Mouse (Mus musculus): Measurements from ENCODE around the gene Smok3b. TPM values are rescaled to one million over a fixed set of nuclear protein-coding genes. Genes with fewer than 3 reads are reported as not detected.
A peak's percentile ranks its signal among the peaks of the same experiment; 100 is the strongest.

Gene Smok3b
- total and polyA plus RNA-seq, 2 experiments from 2014 or later, result not detected

- peak; percentile 25; the same call in 1 of the 2 replicates for ATAC-seq (ENCODE audit: insufficient read depth, low read depth)
Measured at GRCm38 (mm10) chr5:138085421-138085911, 64.2 kb downstream of the Smok3b start.

GRCm38 (mm10) chr5:138086842-138087241 is 65.6 kb downstream of the Smok3b start:
- H3K27ac ChIP-seq (ENCODE audit: low read depth), result no peak overlapping the region
- no peak for DNase-seq (ENCODE audit: low spot score)
- peaks cover 8% of the 10 kb centered on the region for H3K4me1 ChIP-seq (ENCODE audit: control insufficient read depth, insufficient read depth)
- ATAC-seq (ENCODE audit: insufficient read depth, low read depth), result no peak
- no peak overlapping the region for H3K4me2 ChIP-seq (ENCODE audit: low read depth, low read length)
- peaks cover 5% of the 10 kb centered on the region; the same call in 1 of the 2 replicates for H3K36me3 ChIP-seq (replicated peaks; ENCODE audit: control insufficient read depth, insufficient read depth, low read length)
- H3K9me3 ChIP-seq (replicated peaks; ENCODE audit: control insufficient read depth, low read length), result no peaks in the 10 kb centered on the region
- no peak overlapping the region for H3K4me3 ChIP-seq (ENCODE audit: low read depth, low read length)
- H3K9ac ChIP-seq (replicated peaks; ENCODE audit: low read depth, low read length), result no peak overlapping the region
- no peak for TF ChIP-seq CTCF (IDR thresholded peaks at IDR 0.05; ENCODE audit: low read depth)
- no peak for TF ChIP-seq EP300 (IDR thresholded peaks at IDR 0.05; ENCODE audit: low read depth)
- 72% methylated on average over 3 of the region's 3 CpGs for WGBS
- H3K27me3 ChIP-seq (ENCODE audit: control insufficient read depth, insufficient read depth, low read length), result no peaks in the 10 kb centered on the region

More at GRCm38 (mm10) chr5:138085421-138085911, 64.2 kb downstream of the Smok3b start:
- peak overlapping the region; percentile 83 for H3K27ac ChIP-seq (ENCODE audit: low read depth)
- TF ChIP-seq EP300 (IDR thresholded peaks at IDR 0.05; ENCODE audit: low read depth) (no peak), CTCF (IDR thresholded peaks at IDR 0.05; ENCODE audit: low read depth) (no peak)
- peaks cover 5% of the 10 kb centered on the region; the same call in 1 of the 2 replicates for H3K36me3 ChIP-seq (replicated peaks; ENCODE audit: control insufficient read depth, insufficient read depth, low read length)
- H3K27me3 ChIP-seq (ENCODE audit: control insufficient read depth, insufficient read depth, low read length), result no peaks in the 10 kb centered on the region
- no peaks in the 10 kb centered on the region for H3K9me3 ChIP-seq (replicated peaks; ENCODE audit: control insufficient read depth, low read length)
- under 1% methylated on average over 18 of the region's 18 CpGs for WGBS
- peak overlapping the region; percentile 93 for H3K9ac ChIP-seq (replicated peaks; ENCODE audit: low read depth, low read length)
- H3K4me2 ChIP-seq (ENCODE audit: low read depth, low read length), result peak overlapping the region; percentile 87
- peak; percentile 22 for DNase-seq (ENCODE audit: low spot score)
- H3K4me1 ChIP-seq (ENCODE audit: control insufficient read depth, insufficient read depth), result peaks cover 8% of the 10 kb centered on the region
- H3K4me3 ChIP-seq (ENCODE audit: low read depth, low read length), result peak overlapping the region; percentile 78

GRCm38 (mm10) chr5:138088366-138088765 is 67.1 kb downstream of the Smok3b start:
- H3K4me3 ChIP-seq (ENCODE audit: low read depth, low read length), result no peak overlapping the region
- H3K36me3 ChIP-seq (replicated peaks; ENCODE audit: control insufficient read depth, insufficient read depth, low read length), result peaks cover 11% of the 10 kb centered on the region
- WGBS, result 81% methylated on average over 3 of the region's 3 CpGs
- no peaks in the 10 kb centered on the region for H3K27me3 ChIP-seq (ENCODE audit: control insufficient read depth, insufficient read depth, low read length)
- no peak for DNase-seq (ENCODE audit: low spot score)
- H3K4me1 ChIP-seq (ENCODE audit: control insufficient read depth, insufficient read depth), result peaks cover 8% of the 10 kb centered on the region
- H3K9me3 ChIP-seq (replicated peaks; ENCODE audit: control insufficient read depth, low read length), result no peaks in the 10 kb centered on the region
- no peak for ATAC-seq (ENCODE audit: insufficient read depth, low read depth)
- H3K4me2 ChIP-seq (ENCODE audit: low read depth, low read length), result no peak overlapping the region
- TF ChIP-seq CTCF (IDR thresholded peaks at IDR 0.05; ENCODE audit: low read depth), result no peak
- no peak for TF ChIP-seq EP300 (IDR thresholded peaks at IDR 0.05; ENCODE audit: low read depth)
- no peak overlapping the region for H3K9ac ChIP-seq (replicated peaks; ENCODE audit: low read depth, low read length)
- H3K27ac ChIP-seq (ENCODE audit: low read depth), result no peak overlapping the region

- Histone ChIP-seq H3K27me3 (ENCODE audit: control insufficient read depth, insufficient read depth, low read length) (no peaks in the 10 kb centered on the region), H3K36me3 (replicated peaks; ENCODE audit: control insufficient read depth, insufficient read depth, low read length) (peaks cover 19% of the 10 kb centered on the region), H3K4me2 (ENCODE audit: low read depth, low read length) (no peak overlapping the region), H3K9ac (replicated peaks; ENCODE audit: low read depth, low read length) (no peak overlapping the region), H3K4me3 (ENCODE audit: low read depth, low read length) (no peak overlapping the region), H3K27ac (ENCODE audit: low read depth) (no peak overlapping the region), H3K4me1 (ENCODE audit: control insufficient read depth, insufficient read depth) (peaks cover 8% of the 10 kb centered on the region), H3K9me3 (replicated peaks; ENCODE audit: control insufficient read depth, low read length) (no peaks in the 10 kb centered on the region)
- TF ChIP-seq CTCF (IDR thresholded peaks at IDR 0.05; ENCODE audit: low read depth) (no peak), EP300 (IDR thresholded peaks at IDR 0.05; ENCODE audit: low read depth) (no peak)
- DNase-seq (ENCODE audit: low spot score), result no peak
- 83% methylated on average over 6 of the region's 6 CpGs for WGBS
- ATAC-seq (ENCODE audit: insufficient read depth, low read depth), result no peak
Measured at GRCm38 (mm10) chr5:138089108-138089551, 67.9 kb downstream of the Smok3b start.

- Histone ChIP-seq H3K27ac (ENCODE audit: low read depth) (no peak overlapping the region), H3K4me3 (ENCODE audit: low read depth, low read length) (no peak overlapping the region), H3K4me2 (ENCODE audit: low read depth, low read length) (no peak overlapping the region), H3K36me3 (replicated peaks; ENCODE audit: control insufficient read depth, insufficient read depth, low read length) (peaks cover 31% of the 10 kb centered on the region), H3K9me3 (replicated peaks; ENCODE audit: control insufficient read depth, low read length) (no peaks in the 10 kb centered on the region), H3K4me1 (ENCODE audit: control insufficient read depth, insufficient read depth) (peaks cover 8% of the 10 kb centered on the region), H3K9ac (replicated peaks; ENCODE audit: low read depth, low read length) (no peak overlapping the region), H3K27me3 (ENCODE audit: control insufficient read depth, insufficient read depth, low read length) (no peaks in the 10 kb centered on the region)
- TF ChIP-seq CTCF (IDR thresholded peaks at IDR 0.05; ENCODE audit: low read depth) (peak; percentile 41), EP300 (IDR thresholded peaks at IDR 0.05; ENCODE audit: low read depth) (no peak)
- DNase-seq (ENCODE audit: low spot score), result no peak
- WGBS, result 81% methylated on average over 3 of the region's 3 CpGs
- no peak for ATAC-seq (ENCODE audit: insufficient read depth, low read depth)
Measured at GRCm38 (mm10) chr5:138090271-138090670, 69.0 kb downstream of the Smok3b start.

DNA sequence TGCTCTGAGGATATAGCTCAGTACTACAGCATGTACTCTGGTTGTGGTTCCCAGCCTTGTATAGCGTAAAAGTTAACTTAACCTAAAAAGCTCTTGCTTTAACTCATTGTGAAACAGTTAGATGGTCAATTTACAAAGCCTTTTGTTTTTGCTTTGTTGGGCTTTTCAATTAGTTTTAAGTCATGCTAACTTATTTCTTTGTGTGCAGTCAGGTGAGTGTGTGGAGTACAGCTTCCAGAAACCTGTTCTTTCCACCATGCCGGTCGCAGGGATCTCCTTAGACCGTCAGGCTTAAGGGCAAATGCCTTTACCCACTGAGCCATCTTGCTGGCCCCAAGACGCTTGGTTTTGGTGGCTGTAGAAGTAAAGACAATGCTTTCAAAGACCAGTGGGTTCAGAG is 69.5 kb downstream of the Smok3b start:
- DNase-seq (ENCODE audit: low spot score), result no peak
- Histone ChIP-seq H3K27ac (ENCODE audit: low read depth) (no peak overlapping the region), H3K4me3 (ENCODE audit: low read depth, low read length) (no peak overlapping the region), H3K9ac (replicated peaks; ENCODE audit: low read depth, low read length) (no peak overlapping the region), H3K36me3 (replicated peaks; ENCODE audit: control insufficient read depth, insufficient read depth, low read length) (peaks cover 33% of the 10 kb centered on the region), H3K4me2 (ENCODE audit: low read depth, low read length) (no peak overlapping the region), H3K27me3 (ENCODE audit: control insufficient read depth, insufficient read depth, low read length) (no peaks in the 10 kb centered on the region), H3K9me3 (replicated peaks; ENCODE audit: control insufficient read depth, low read length) (no peaks in the 10 kb centered on the region), H3K4me1 (ENCODE audit: control insufficient read depth, insufficient read depth) (peaks cover 8% of the 10 kb centered on the region)
- no peak for TF ChIP-seq EP300 (IDR thresholded peaks at IDR 0.05; ENCODE audit: low read depth)
- no peak for TF ChIP-seq CTCF (IDR thresholded peaks at IDR 0.05; ENCODE audit: low read depth)
- ATAC-seq (ENCODE audit: insufficient read depth, low read depth), result no peak
- 90% methylated on average over 5 of the region's 5 CpGs for WGBS
